Mouse (Mus musculus) left cerebral cortex, postnatal 36 days (tissue): ENCODE measurements around the gene Lrrc74a. TPM values are rescaled to one million over a fixed set of nuclear protein-coding genes. Genes with fewer than 3 reads are reported as not detected.
A peak's percentile ranks its signal among the peaks of the same experiment; 100 is the strongest.

Experiments used
- DNase-seq, 2 experiments: peaks; one replicate each; pipeline ENCODE4 v3.0.0; 2021 to 2022; ENCODE audit warnings: low spot score in 2 of 2, mixed read lengths in 1 of 2
- intact Hi-C: fragments of 180-260 bp; cut with DNase I; formaldehyde crosslinking; loops from one replicate; pipeline ENCODE4 v1.15.1; 2025
- total RNA-seq, 2 experiments: library from RNA; stranded (reverse); gene quantifications; 2 replicates each; pipeline ENCODE4 v1.2.3; 2021

Lrrc74a gene
- total RNA-seq, 2 experiments from 2014 or later: not detected

- intact Hi-C loops: loop anchor here (2.0 kb wide), 1 partner anchor 84 kb away; the partner anchor contains the start of gene Irf2bpl
- DNase-seq: no peak
Observed at GRCm38 (mm10) chr12:86800765-86801147, 66.6 kb downstream of the Lrrc74a start.

GRCm38 (mm10) chr12:86801148-86802004 lies 67.2 kb downstream of the Lrrc74a start:
- intact Hi-C loops: loop anchor here (2.0 kb wide), 2 partner anchors 23 to 83 kb away; partner anchors contain the start of gene Irf2bpl
- peak; percentile 92 to 95 for DNase-seq

GRCm38 (mm10) chr12:86802005-86802671 lies 68.0 kb downstream of the Lrrc74a start:
- intact Hi-C loops: loop anchor here (2.0 kb wide), 1 partner anchor 23 kb away; no protein-coding TSS in a partner anchor
- peak; percentile 56 to 64 for DNase-seq

- intact Hi-C loops: loop anchor here (2.0 kb wide), 1 partner anchor 22 kb away; no protein-coding TSS in a partner anchor
- DNase-seq: no peak
Observed at GRCm38 (mm10) chr12:86802899-86803298, 68.7 kb downstream of the Lrrc74a start.

GRCm38 (mm10) chr12:86803651-86804307 lies 69.6 kb downstream of the Lrrc74a start:
- intact Hi-C loops: loop anchor here (2.0 kb wide), 1 partner anchor 21 kb away; no protein-coding TSS in a partner anchor
- no peak for DNase-seq

GRCm38 (mm10) chr12:86804308-86804700 lies 70.1 kb downstream of the Lrrc74a start:
- DNase-seq: no peak
- intact Hi-C loops: no loop called here

GRCm38 (mm10) chr12:86804857-86805256 lies 70.7 kb downstream of the Lrrc74a start:
- intact Hi-C loops: no loop called here
- no peak for DNase-seq

GRCm38 (mm10) chr12:86805315-86805714 lies 71.1 kb downstream of the Lrrc74a start:
- no peak for DNase-seq
- intact Hi-C loops: no loop called here

GRCm38 (mm10) chr12:86806031-86806922 lies 72.1 kb downstream of the Lrrc74a start:
- intact Hi-C loops: no loop called here
- DNase-seq: peak; percentile 64 to 72

- intact Hi-C loops: no loop called here
- DNase-seq: peak; percentile 75 to 76
Observed at GRCm38 (mm10) chr12:86806923-86807794, 73.0 kb downstream of the Lrrc74a start.

GRCm38 (mm10) chr12:86807795-86808128 lies 73.6 kb downstream of the Lrrc74a start:
- intact Hi-C loops: no loop called here
- DNase-seq: no peak

GRCm38 (mm10) chr12:86808856-86809255 lies 74.7 kb downstream of the Lrrc74a start:
- DNase-seq: no peak
- intact Hi-C loops: no loop called here

- intact Hi-C loops: no loop called here
- no peak for DNase-seq
Observed at GRCm38 (mm10) chr12:86810040-86810439, 75.9 kb downstream of the Lrrc74a start.

GRCm38 (mm10) chr12:86810725-86811444 lies 76.7 kb downstream of the Lrrc74a start:
- intact Hi-C loops: no loop called here
- DNase-seq: peak; percentile 63 to 64

GRCm38 (mm10) chr12:86812782-86813181 lies 78.6 kb downstream of the Lrrc74a start:
- DNase-seq: peak; percentile 64 to 75
- intact Hi-C loops: no loop called here
